Mouse (Mus musculus): Measurements from ENCODE around the gene Umodl1. TPM values are rescaled to one million over a fixed set of nuclear protein-coding genes. Genes with fewer than 3 reads are reported as not detected.

Gene Umodl1
- total and polyA plus RNA-seq, 3 experiments = 1.0 to 4.5 (median 1.6) TPM

GRCm38 (mm10) chr17:30996296-30996695, 41.9 kb downstream of the Umodl1 start:
- dilution Hi-C loops (cut with MboI; ENCODE audit: extremely low pct_ligation_motif_present, extremely low pct_unique_long_range_greater_than_20kb, low sequenced_read_pairs) = no loop called here
- peak; percentile 19 for DNase-seq (ENCODE audit: extremely low read depth)
- no peak overlapping the region for H3K4me2 ChIP-seq (ENCODE audit: insufficient read depth, low read depth, poor library complexity, severe bottlenecking)
- no peak overlapping the region for H3K9ac ChIP-seq (ENCODE audit: insufficient read depth, low read depth)
- H3K4me1 ChIP-seq (ENCODE audit: control insufficient read depth in 1 of 2, insufficient read depth in 2 of 2) = peaks cover 4 to 33% of the 10 kb centered on the region in 2 experiments
- no peaks in the 10 kb centered on the region for H3K27me3 ChIP-seq (replicated peaks)
- H3K27ac ChIP-seq (ENCODE audit: insufficient read depth, low read depth) = no peak overlapping the region
- no peaks in the 10 kb centered on the region for H3K79me2 ChIP-seq (replicated peaks; ENCODE audit: control insufficient read depth, extremely low read depth, insufficient read depth, poor library complexity, severe bottlenecking)
- in situ Hi-C loops (cut with MboI; ENCODE audit: low pct_ligation_motif_present, low pct_unique_long_range_greater_than_20kb, low sequenced_read_pairs) = no loop called here
- TF ChIP-seq MYC (IDR thresholded peaks at IDR 0.05; ENCODE audit: low read depth, low read length) = no peak
- no peak for TF ChIP-seq UBTF (IDR thresholded peaks at IDR 0.05; ENCODE audit: low read depth, low read length)
- TF ChIP-seq NRF1 (IDR thresholded peaks at IDR 0.05; ENCODE audit: low read depth, low read length) = no peak
- no peak for TF ChIP-seq CTCF (conservative IDR thresholded peaks at IDR 0.05 in 1 of 2, IDR thresholded peaks at IDR 0.05 in 1 of 2; ENCODE audit: low read depth in 2 of 2, low read length in 2 of 2)
- no peak for TF ChIP-seq MEF2A (IDR thresholded peaks at IDR 0.05; ENCODE audit: borderline replicate concordance, low read depth, low read length)
- TF ChIP-seq JUN (IDR thresholded peaks at IDR 0.05; ENCODE audit: insufficient read depth, low read depth, low read length) = no peak
- TF ChIP-seq RAD21 (IDR thresholded peaks at IDR 0.05; ENCODE audit: low read depth, low read length) = no peak
- TF ChIP-seq BHLHE40 (IDR thresholded peaks at IDR 0.05; ENCODE audit: low read depth, low read length) = no peak
- TF ChIP-seq POLR2A (IDR thresholded peaks at IDR 0.05; ENCODE audit: low read depth, low read length) = no peak
- TF ChIP-seq IRF4 (IDR thresholded peaks at IDR 0.05; ENCODE audit: low read depth, low read length) = no peak
- no peak for TF ChIP-seq ZKSCAN1 (IDR thresholded peaks at IDR 0.05; ENCODE audit: borderline replicate concordance, low read depth, low read length)
- TF ChIP-seq MXI1 (IDR thresholded peaks at IDR 0.05; ENCODE audit: low read depth, low read length) = no peak
- TF ChIP-seq MAZ (IDR thresholded peaks at IDR 0.05; ENCODE audit: low read depth, low read length) = no peak
- TF ChIP-seq ZC3H11A (IDR thresholded peaks at IDR 0.05; ENCODE audit: low read depth, low read length) = no peak
- TF ChIP-seq TBP (conservative IDR thresholded peaks at IDR 0.05; ENCODE audit: low read depth, low read length) = no peak
- no peak for TF ChIP-seq ELF1 (IDR thresholded peaks at IDR 0.05; ENCODE audit: low read depth, low read length)
- TF ChIP-seq MAFK (IDR thresholded peaks at IDR 0.05; ENCODE audit: insufficient replicate concordance, low read length) = no peak
- no peak for TF ChIP-seq MAX (IDR thresholded peaks at IDR 0.05; ENCODE audit: low read length)
- no peak for TF ChIP-seq RCOR1 (conservative IDR thresholded peaks at IDR 0.05; ENCODE audit: low read depth, low read length)
- no peaks in the 10 kb centered on the region for H3K36me3 ChIP-seq (replicated peaks in 1 of 2; ENCODE audit: control insufficient read depth in 1 of 2, insufficient read depth in 1 of 2, low read length in 1 of 2)
- no peak overlapping the region for H3K4me3 ChIP-seq (replicated peaks in 1 of 3; ENCODE audit: low read depth in 2 of 3, low read length in 2 of 3, poor library complexity in 1 of 3)
- peaks cover 2% of the 10 kb centered on the region for H3K9me3 ChIP-seq (replicated peaks; ENCODE audit: low read length)

- Histone ChIP-seq H3K27ac (ENCODE audit: insufficient read depth, low read depth) (no peak overlapping the region), H3K4me2 (ENCODE audit: insufficient read depth, low read depth, poor library complexity, severe bottlenecking) (no peak overlapping the region), H3K9me3 (replicated peaks; ENCODE audit: low read length) (no peaks in the 10 kb centered on the region), H3K4me3 (replicated peaks in 1 of 3; ENCODE audit: low read depth in 2 of 3, low read length in 2 of 3, poor library complexity in 1 of 3) (no peak overlapping the region), H3K9ac (ENCODE audit: insufficient read depth, low read depth) (no peak overlapping the region), H3K4me1 (ENCODE audit: control insufficient read depth in 1 of 2, insufficient read depth in 2 of 2) (peaks cover 12 to 36% of the 10 kb centered on the region in 2 experiments), H3K36me3 (replicated peaks in 1 of 2; ENCODE audit: control insufficient read depth in 1 of 2, insufficient read depth in 1 of 2, low read length in 1 of 2) (no peaks in the 10 kb centered on the region), H3K27me3 (replicated peaks) (no peaks in the 10 kb centered on the region), H3K79me2 (replicated peaks; ENCODE audit: control insufficient read depth, extremely low read depth, insufficient read depth, poor library complexity, severe bottlenecking) (no peaks in the 10 kb centered on the region)
- dilution Hi-C loops (cut with MboI; ENCODE audit: extremely low pct_ligation_motif_present, extremely low pct_unique_long_range_greater_than_20kb, low sequenced_read_pairs) (no loop called here), in situ Hi-C loops (cut with MboI; ENCODE audit: low pct_ligation_motif_present, low pct_unique_long_range_greater_than_20kb, low sequenced_read_pairs) (loop anchor here (25.0 kb wide), 2 partner anchors 236 to 486 kb away; no protein-coding TSS in a partner anchor)
- DNase-seq (ENCODE audit: extremely low read depth) = no peak
- TF ChIP-seq POLR2A (IDR thresholded peaks at IDR 0.05; ENCODE audit: low read depth, low read length) = no peak
- no peak for TF ChIP-seq MXI1 (IDR thresholded peaks at IDR 0.05; ENCODE audit: low read depth, low read length)
- TF ChIP-seq UBTF (IDR thresholded peaks at IDR 0.05; ENCODE audit: low read depth, low read length) = no peak
Observed at GRCm38 (mm10) chr17:31000897-31001296, 46.5 kb downstream of the Umodl1 start.

Measured in CH12.LX (cell line).